Mouse (Mus musculus) adipose tissue, adult 10 weeks (tissue): ENCODE results near the gene Mphosph9. TPM values are rescaled to one million over a fixed set of nuclear protein-coding genes. Genes with fewer than 3 reads are reported as not detected.

Source experiments
- polyA plus RNA-seq: library from polyadenylated mRNA; stranded (reverse); fragments of 350-450 nt; fragmentation: Illumina TruSeq; extraction: RNeasy Lipid Tissue Mini Kit (QIAGEN cat#74804); gene quantifications from one replicate; pipeline ENCODE4 v1.2.3, GENCODE M21; 2014; ENCODE audit warnings: low read depth, low replicate concordance

Mphosph9 gene
- polyA plus RNA-seq = 4.0 TPM

DNA sequence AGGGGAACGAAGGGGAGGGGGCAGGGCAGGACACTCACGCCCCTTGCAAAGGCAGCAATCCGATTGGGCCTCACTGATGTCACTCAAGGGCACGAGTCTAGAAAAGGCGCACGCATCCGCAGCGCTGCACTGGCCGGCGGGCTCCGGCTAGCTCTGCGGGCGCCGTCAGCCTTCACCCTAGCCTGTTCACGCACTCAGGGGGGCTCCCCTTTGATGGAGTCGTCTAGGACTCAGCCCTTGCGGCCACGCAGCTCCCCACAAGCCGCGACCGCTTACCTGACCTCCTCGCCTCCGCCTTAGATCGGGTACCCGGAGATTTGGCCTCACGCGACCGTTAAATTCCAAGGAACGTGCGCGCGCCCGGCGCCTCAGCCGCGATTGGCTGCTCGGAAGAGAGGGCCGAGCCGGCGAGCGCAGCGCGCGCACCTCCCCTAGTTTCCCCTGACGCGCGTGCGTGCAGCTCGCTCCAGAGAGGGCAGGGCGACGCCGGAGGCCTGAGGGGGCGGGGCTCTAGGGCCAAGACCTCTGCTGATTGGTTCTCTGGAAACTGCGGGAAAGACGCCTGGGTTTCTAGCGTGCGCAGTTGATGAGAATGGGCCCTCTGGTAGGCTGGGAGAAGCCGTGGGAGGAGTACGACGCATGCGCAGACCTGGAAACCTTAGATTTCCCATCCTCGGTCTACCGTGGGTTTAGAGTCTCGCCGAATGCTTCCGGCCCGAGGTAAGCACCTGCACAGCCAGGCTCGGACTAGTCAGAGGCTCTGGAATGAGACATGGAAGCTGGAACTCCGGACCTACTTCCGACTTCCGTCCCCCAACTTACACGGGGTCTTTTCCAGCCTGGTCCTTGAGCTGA, at the start of gene Mphosph9, which contains the start of gene 2810006K23Rik:
Gene Mphosph9, minus strand, starts transcription at position 463 of the 855 bp plus-strand sequence.
Gene 2810006K23Rik, plus strand, starts transcription at position 580 of the 855 bp plus-strand sequence.

DNA sequence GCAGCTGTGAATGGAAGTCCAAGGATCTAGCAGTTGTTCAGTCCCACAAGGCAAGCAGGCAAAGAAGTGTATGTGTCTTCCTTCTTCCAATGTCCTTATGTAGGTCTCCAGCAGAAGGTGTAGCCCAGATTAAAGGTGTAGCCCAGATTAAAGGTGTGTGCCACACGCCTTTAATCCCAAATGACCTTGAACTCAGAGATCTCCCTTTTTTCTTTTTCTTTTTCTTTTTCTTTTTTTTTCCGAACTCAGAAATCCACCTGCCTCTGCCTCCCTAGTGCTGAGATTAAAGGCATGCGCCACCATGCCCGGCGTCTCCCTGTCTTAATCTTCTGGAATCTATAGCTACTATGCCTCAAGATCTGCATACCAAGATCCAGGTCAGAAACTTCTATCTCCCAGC, 35.2 kb upstream of the Mphosph9 start, which contains the start of gene Cdk2ap1:
Gene Cdk2ap1, minus strand, starts transcription at position 101 of the 400 bp plus-strand sequence.

DNA sequence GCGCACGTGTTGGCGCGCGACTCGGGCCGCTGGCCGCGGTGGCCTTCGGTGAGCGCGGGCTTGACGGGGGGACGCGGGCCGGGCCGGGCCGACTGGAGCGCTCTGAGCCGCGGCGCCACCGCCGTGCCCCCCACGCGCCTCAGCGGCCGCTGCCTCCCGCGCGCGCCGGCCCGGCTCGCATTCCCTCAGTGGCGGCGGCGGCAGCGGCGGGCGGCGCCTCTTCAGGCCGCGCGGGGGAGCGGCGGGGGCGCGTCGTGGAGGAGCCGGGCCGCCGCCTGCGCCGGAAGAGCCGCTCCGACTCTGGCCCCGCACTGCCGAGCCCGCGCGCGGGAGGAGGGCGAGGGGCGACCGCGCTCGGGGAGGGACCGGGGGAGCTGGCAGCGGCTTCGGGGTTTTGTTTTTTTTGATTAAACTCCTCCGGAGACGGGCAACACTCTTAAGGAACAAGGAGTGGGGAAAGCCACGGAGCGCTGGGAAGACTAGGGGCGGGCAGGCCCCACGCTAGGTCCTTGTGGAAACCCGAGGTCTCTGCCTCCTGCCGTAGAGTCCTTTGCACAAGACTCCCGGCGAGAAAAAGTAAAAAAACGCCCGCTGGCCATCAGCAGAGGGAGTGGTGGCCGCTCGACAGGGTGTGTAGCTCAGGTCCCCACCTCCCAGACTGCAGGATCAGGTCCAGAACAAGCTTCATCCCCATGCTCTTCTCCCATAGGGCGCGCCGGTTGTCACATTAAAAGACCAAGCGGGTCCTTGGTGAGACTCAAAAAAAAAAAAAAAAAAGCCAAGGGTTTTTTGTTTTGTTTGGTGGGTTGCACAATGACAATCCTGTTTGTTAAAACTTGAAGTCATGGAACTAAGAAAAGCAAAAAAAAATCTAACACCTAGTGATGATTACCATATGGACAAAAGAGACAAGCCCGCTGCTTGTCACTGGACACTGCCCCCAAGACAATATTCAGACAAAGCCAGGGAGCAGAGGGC, 77.9 kb downstream of the Mphosph9 start, which contains the start of gene Pitpnm2:
Gene Pitpnm2, minus strand, starts transcription at position 147 of the 978 bp plus-strand sequence.

Other genes starting within 250 kb of the Mphosph9 start
- 27.6 TPM for gene Abcb9, start 232.2 kb downstream of the Mphosph9 start, polyA plus RNA-seq
- 32.1 TPM for gene Ogfod2, start 215.7 kb downstream of the Mphosph9 start, polyA plus RNA-seq
- 51.2 TPM for gene Arl6ip4, start 211.9 kb downstream of the Mphosph9 start, polyA plus RNA-seq
- 24.4 TPM for gene Pitpnm2, start 78.2 kb downstream of the Mphosph9 start, polyA plus RNA-seq
- 14.3 TPM for gene 2810006K23Rik, start 117 bp upstream of the Mphosph9 start, polyA plus RNA-seq
- gene Cdk2ap1, start 35.1 kb upstream of the Mphosph9 start, polyA plus RNA-seq = 130 TPM
- gene Sbno1, start 98.0 kb upstream of the Mphosph9 start, polyA plus RNA-seq = 27.4 TPM
- gene Kmt5a, start 112.0 kb upstream of the Mphosph9 start, polyA plus RNA-seq = 71.2 TPM
- 21.1 TPM for gene Rilpl2, start 150.4 kb upstream of the Mphosph9 start, polyA plus RNA-seq
- 12.0 TPM for gene Snrnp35, start 155.2 kb upstream of the Mphosph9 start, polyA plus RNA-seq
- 31.6 TPM for gene Rilpl1, start 203.4 kb upstream of the Mphosph9 start, polyA plus RNA-seq
- gene Tmed2, start 212.7 kb upstream of the Mphosph9 start, polyA plus RNA-seq = 440 TPM
- gene Ddx55, start 224.9 kb upstream of the Mphosph9 start, polyA plus RNA-seq = 10.4 TPM